Mouse (Mus musculus): ENCODE results near the gene Dazap1.

The Dazap1 gene

DNA sequence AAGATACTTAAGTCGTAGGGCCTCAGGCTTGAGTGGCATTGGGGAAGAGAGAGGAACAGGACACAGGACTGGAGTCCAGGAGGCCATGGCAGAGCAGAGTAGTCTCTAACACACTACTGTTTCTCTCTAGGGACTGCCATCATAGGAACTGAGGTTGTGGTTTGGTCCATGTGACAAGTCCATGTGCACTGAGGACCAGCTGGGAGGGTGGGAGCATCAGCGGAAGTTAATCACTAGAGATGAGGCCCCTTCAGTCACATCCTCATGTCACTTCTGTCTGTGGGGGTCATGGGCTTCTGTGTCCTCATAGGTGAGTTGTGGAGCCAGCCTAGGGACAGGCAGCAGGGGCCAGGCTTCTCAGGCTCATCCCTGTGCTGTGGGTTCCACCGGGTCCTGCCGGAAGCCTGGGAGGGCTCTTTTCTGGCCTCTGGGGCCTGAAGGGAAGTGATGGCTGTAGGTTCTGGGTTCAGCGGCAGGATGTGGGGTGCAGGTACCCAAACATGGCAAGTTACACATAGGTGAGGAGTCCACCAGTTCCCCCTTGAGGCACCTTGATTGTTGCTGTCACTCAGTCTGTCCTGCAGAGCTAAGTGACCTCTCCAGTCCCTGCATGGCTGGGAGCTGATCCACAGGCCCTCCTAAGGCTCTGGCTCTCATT, 10.0 kb downstream of the Dazap1 start:
- DNase-seq (ENCODE audit: low spot score), result no peak

DNA sequence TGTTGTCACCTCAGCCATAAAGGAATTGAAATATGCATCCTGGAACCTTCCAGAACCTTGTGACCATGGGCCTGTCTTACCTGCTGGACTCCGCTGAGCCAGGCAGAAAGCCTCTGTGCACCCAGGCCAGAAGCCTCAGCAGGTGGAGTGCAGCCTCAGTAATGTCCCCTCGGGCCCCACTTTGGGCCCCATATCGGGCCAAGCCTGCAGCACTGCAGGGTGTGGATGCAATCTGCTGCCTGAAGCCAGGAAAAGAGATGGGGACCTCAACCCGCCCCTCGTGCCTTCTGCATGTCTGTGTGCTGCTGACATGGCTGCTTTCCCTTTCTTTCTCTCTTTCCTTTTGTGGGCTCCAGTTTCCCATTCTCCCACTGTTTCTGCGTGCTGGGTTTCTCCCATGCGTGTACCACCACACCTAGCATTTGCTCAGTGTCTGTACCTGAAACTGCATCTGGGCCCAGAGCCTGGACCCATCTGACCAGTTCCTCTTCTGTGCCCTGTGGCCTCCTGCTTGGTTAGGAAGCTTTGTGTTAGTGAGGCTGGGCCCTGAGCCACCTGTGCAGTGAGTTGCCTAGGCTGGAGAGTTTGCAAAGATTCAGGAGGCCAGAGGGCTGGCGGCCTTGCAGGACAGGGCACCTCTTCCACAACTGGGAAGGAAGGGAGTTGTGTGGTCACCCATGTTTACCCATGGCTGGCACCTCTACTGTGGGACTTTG, 10.7 kb downstream of the Dazap1 start:
- DNase-seq (ENCODE audit: low spot score), result no peak

DNA sequence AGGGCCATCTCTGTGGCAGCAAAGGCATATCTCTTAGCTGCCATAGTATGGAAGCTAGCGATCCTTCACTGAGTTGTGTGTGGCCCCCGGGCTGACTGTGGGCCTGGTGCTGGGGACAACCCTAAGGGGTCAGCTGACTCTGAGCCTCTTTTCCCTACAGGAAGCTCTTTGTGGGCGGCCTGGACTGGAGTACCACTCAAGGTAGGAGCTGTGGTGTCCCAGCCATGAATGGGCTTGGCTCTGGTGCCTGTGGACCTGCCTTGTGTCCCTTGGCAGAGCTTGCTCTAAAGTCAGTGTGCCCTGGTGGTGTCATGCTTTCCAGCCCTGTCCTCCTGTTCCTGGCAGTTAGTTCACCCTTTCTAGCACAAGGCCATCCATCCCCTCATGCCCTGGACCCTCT, 12.6 kb downstream of the Dazap1 start:
- DNase-seq (ENCODE audit: low spot score), result no peak

DNA sequence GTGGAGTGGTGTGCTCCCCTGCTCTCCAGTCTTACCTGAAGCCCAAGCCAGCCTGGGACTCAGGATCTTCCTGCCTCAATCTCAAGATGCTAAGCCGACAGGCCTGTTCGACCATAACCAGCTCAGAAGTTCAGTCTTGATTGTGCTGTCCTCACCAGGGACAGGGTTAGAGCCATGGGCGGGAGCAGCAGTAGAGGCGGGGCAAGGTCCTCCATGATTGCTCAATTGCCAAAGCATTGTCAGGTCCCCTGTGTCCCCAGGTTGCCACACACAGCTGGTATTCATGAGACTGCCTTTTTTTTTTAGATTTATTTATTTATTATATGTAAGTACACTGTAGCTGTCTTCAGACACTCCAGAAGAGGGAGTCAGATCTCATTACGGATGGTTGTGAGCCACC, 15.0 kb downstream of the Dazap1 start:
- no peak for DNase-seq (ENCODE audit: low spot score)

DNA sequence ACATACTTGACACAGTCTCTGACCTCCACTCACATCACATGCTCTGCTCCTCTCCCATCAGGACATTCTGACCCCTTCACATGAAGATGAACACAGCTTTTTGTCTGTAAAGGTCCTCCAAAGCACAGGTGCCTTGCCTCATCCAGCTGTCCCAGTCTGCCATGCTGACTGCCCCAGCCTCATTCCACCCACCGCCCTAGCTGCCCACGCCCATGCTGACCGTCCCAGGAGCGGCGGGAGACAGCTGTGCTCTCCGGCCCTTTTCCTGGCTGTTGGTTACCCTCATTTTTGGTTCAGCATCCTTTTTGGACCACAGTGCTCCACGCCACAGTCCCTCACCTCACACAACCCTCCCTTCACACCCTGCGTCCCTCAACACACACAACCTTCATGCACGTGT, 17.1 kb downstream of the Dazap1 start:
- DNase-seq (ENCODE audit: low spot score), result no peak

DNA sequence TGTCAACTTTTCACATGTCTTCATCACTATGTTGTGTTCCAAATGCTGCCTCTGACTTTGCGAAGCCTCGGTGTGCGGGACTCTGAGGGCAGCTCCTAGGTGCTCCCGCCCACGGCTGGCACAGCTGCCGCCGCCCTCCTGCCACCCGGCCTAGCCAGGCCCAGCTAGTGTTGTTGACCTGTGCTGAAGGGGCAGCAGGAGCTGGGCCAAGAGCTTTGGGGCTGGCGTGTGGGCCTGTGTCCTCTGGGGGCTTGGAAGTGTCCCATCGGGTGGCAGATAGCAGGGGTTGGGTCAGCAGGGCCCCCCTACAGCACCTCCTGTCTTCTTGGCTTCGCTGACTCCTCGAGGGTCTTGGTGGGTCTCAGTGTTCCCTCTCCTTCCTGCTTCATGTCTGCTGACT, 18.0 kb downstream of the Dazap1 start:
- no peak for DNase-seq (ENCODE audit: low spot score)

DNA sequence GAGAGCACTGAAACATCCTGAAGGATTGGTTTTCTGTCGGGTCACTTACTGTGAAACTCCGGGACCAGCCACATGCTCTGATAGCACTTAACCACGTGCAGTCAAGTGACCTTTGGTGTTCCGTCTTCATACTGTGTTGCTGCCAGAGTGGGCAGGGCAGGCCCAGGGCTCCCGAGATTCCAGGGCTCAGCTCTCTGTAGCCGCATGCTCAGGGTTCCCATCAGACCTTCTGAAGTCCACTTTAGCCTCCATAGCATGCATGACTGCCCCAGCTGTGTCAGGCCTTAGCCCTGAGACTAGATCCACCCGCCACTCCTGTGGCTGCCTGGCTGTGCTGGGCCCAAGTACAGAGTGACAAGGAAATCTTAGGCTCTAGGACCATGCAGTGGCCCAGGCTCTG, 20.0 kb downstream of the Dazap1 start:
- DNase-seq (ENCODE audit: low spot score), result no peak

DNA sequence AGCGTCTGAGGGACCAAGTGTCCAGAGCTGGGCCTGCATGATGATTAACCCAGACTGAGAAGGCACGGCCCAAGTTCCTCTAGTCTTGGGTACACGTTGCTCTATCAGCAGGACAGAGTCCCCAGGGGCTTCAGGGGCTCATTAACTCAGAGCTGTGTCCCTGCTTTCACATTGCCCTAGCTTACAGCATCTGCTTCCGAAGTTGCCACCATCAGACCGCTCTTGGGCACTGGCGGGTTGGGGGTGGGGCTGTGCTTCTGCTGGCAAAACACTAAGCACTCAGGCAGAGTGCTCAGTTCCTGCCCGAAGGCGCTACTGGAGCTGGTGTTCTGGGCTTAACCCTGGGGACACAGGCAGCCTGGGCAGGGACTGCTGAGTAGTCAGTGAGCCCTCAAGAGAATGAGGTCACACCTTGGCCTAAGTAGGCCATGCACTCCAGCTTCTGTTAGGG, 20.7 kb downstream of the Dazap1 start:
- no peak for DNase-seq (ENCODE audit: low spot score)

DNA sequence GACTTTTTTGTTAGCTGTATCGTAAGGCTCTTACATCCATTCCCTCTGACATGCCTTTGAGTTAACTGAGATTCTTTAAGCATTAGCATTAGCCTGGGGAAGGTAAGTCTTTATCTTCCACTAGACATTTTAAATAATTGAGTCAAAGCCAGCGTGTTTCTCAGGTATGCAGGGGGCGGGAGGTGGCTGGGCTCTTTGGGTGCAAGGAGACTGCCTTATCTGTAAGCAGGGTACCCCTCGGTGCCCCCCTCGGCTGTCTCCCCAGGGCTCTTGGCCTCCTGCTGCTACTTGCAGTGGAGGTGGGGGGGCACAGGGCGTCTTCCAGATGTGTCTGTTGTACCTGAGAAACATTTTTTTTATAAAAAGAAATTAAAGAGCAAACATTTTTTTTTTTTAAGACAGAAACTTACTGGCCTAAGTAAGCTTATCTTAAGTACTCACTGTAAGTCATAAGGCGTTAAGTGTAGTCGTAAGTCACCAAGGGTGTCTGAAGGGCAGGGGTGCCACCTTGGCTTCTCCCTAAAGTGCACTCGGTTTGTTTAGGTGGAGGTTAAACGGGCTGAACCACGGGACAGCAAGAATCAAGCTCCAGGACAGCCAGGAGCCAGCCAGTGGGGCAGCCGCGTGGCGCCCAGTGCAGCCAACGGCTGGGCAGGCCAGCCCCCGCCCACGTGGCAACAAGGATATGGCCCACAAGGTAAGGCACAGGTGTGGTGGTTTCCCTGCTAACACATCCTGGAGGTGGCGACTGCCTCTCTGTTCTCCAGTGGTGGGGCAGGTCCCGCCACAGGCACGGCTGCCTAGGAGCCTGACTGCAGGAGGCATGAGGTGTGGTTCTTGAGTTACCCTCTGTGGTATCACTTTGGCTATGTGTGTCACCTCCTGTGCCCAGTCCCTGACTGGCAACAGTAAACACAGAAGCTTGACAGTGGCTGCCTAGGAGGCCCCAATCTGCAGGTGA, 21.5 kb downstream of the Dazap1 start:
- no peak for DNase-seq (ENCODE audit: low spot score)

DNA sequence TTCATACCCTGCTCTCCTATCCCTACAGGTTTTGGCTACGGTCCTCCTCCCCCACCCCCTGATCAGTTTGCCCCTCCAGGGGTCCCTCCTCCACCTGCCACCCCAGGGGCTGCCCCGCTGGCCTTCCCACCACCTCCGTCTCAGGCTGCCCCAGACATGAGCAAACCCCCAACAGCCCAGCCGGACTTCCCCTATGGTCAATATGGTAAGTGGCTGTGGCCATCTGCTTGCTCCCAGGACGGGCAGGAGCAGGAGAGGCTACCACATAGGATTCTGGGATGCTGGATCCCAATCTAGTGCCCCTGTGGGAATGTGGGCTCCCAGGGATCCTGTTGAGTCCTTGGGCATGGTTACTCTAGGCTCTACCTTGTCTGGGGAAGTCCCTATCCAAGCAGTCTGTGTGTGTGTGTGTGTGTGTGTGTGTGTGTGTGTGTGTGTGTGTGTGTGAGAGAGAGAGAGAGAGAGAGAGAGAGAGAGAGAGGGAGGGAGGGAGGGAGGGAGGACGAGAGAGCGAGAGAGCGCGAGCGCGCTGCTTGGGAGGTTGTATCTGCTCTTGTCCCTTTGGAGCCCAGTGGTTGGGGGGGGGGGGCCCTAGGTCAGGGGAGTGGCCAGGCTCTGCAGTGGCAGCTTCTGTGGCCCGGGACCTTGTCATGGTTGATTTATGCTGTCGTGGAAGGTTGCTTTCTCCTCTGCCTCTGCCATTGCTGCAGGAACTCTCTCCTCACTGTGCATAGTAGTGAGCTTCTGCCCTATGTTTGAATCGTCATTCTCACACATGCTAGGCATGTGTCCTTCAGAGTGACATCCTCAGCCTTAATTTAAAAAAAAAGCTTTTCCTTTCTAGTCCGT, 24.2 kb downstream of the Dazap1 start:
- DNase-seq (ENCODE audit: low spot score), result no peak

DNA sequence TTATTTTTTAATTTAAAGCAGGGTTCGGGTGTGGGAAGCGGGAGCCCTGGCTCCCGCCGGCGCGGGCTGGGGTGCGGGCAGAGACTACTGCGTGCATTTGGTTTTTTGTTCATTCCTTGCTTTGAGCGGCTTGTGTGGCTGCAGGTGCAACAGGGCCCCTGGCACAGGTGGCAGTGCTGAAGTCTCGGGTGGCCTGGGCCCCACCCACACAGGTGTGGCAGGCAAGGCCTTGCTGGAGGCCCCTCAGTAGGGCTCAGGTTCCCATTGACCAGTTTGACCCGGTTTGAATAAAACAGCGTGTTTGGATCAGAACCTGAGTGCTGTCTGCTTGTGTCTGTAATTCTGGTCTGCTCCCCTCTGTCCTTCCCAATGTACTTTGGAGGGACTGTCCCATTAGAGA, 26.8 kb downstream of the Dazap1 start:
- no peak for DNase-seq (ENCODE audit: low spot score)

DNA sequence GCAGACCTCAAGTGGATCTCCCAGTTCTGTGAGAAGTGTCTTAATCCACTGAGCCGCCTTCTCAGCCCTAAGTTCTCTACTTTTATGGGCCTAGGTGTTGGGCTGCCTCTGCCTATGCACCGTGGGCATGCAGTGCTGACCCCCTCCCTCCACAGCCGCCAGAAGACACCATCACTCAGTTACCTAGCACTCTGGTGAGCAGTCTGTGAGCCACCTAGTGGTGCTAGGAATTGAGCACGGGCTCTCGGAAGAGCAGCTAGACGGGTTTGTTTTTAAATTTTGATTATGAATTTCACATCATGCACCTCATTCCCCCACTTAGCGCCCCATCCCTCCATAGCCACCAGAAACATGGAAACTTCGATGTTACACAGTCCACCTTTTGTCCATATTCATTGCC, 27.4 kb downstream of the Dazap1 start:
- no peak for DNase-seq (ENCODE audit: low spot score)

DNA sequence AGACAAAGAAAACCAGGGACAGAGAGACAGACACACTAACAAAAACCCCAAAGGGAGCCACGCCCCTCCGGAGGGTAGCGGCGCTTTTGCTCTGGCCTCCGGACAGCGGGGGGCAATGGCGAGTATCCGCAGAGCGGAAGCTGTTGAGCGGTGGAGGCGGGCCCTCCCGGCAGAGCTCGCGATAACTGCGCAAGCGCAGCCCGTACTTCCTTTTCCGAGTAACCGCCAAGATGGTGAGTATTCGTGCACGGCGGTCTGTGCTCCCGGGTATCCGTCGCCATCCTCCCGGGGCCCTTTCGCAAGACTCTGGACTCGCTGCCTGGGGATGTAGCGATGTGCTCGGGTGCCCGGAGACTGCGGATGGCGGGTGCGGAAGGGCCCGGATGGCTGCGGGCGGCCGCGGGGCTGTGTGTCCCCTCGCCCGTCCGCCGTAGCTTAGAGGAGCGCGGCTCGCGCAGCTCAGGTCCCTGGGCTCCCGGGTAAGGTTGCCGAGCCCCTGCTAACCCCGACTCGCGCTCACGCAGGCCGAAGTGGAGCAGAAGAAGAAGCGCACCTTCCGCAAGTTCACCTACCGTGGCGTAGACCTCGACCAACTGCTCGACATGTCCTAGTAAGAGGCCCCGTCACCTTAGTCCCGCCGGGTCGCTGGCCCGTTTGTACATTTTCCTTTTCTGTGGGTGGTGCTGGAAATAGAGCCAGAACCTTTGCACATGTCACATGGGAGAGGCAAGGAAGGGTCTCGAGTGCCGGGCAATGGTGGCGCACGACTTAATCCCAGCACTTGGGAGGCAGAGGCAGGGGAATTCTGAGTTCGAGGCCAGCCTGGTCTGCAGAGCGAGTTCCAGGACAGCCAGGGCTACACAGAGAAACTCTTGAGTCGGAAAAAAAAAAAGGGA, 31.2 kb downstream of the Dazap1 start, which contains the start of gene Rps15:
Gene Rps15, plus strand, starts transcription at position 203 of the 896 bp plus-strand sequence.
- peak; percentile 98 for DNase-seq (ENCODE audit: low spot score)

DNA sequence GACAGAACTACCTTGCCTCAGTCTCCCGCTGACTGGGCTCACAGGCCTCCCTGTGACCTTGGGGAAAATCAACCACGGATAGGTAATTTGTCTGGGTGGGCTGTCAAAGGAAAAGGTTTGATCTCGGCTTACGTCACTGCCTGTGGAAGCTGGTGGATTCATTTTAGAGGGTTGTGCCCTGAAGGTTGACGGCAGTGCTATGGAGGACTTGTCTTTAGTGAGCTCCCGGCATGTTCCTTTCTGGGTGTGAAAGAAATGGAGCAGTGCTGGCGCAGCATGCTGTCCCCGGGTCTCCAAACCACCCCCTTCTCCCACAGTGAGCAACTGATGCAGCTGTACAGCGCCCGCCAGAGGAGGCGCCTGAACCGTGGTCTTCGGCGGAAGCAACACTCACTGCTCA, 32.0 kb downstream of the Dazap1 start:
- DNase-seq (ENCODE audit: low spot score), result no peak

DNA sequence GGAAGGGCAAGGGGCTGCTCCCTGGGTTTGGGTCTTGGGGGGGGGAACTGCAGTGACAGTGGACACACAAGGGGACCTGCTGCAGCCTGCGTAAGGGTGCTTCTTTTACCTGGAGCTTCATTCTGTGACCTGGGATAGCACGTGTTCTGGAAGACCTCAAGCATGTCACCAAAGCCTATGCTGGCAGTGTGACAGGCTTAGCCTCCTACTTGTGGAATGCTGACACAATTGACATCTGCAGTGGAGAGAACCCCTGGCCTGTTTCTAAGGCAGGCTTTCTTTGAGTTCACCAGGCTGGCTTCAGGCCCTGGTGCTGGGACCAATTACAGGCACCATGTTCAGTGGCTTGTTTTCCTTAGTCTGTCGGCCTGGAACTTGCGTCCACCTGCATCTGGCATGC, 33.0 kb downstream of the Dazap1 start:
- no peak for DNase-seq (ENCODE audit: low spot score)

DNA sequence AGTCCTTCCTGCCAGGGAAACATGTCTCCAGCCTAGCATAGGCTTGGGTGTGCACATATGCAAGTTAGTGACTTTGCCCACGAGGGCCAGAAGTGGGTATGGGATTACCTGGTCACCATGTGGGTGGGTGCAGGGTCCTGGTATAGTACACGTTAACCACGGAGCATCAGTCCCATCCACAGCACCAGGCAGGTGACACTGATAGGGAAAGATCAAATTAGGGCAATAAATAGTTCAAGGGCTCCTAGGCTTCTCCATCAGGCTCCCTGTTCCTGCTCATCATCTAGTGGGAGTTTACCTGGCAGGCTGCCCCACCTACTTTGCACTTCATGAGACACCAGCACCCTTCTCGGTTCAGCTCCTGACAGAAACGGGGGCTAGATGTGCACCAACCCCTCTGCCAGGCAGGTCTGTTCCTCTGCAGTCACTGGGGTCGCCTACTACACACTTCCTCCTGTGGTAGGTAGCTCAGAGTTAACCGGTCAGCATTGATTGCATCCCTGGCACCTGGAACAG, 33.6 kb downstream of the Dazap1 start:
- no peak for DNase-seq (ENCODE audit: low spot score)

DNA sequence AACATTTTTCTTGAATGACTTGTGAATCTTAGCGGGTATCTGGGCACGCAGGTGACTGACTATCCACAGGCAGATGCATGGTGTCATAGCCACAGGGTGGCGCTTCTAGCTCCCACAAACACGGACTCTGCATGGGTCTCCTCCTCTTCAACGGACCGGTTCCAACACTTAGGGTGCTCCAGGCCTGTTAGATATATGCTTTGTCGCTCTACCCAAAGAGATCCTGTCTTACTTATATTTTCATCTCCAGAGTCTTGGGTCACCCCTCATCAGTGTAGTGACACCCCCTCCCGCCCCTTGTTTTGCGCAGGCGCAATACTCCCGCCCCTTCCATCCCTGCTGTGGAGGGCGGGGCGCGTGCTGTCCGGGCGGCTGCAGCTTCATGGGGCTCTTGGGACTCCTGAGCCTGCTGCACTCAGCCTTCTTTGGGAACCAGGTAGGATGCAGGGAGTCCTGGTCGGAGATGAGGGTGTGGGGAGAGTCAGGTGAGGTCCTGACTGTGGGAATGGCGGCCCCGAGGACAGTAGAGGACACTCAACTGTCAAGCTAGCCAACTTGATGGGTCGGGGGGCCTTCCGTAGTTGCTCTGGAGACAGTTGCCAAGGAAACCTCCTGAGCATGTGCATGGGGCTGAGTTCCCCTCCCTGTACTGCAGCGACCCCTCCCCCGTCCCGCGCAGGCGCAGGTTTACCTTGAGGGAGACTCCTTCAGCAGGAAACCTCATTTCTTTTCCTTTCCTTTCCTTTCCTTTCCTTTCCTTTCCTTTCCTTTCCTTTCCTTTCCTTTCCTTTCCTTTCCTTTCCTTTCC, 34.5 kb downstream of the Dazap1 start, which contains the start of gene Apc2:
Gene Apc2, plus strand, starts transcription at position 360 of the 808 bp plus-strand sequence.
- DNase-seq (ENCODE audit: low spot score), result peak; percentile 85

DNA sequence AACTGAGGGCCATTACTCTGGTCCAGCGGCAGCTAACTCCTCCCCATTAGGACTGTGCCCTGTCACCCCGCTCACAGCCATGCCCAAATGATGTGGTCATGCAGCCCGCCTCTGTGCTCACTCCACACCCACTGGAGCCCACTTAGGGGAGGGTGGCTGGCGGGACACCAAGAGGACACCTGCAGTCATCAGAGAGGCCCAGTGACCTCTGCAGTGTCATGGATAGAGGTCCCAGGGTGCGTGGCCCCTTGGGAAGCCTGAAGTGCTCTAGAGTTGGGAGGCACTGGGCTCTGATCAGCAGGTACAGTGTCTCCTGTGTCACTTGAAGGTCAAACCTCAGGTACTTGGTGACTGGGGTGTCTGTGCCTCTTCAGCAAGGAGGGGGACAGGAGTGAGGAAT, 35.5 kb downstream of the Dazap1 start:
- DNase-seq (ENCODE audit: low spot score), result no peak

DNA sequence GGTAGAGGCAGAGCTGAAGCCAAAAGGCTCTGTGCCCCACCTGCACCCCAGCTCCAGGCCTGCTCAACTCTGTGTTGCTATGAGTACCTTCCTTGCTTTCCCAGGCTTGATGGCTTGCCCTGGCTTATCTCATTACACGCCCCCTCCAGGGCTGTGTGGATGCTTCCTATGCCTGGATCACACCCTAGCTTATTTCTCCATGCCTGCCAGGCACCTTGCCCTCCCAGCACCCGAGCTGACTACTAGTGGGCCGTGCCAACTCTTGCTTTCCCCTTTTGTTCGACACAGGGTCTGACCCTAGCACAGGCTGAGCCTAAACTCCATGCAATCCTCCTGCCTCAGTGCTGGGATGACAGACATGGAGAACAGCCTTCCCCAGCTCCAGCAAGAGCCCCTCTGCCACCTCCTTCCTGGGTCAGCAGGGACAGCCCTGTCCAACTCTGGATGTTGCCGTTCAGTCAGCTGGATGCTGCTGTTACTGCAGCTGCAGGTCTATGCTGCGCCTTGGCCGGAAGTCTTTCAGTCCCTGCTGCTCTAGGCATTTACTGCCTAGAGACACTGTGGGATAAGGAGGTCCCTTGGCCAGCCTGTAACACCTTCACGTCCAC, 36.3 kb downstream of the Dazap1 start:
- DNase-seq (ENCODE audit: low spot score), result no peak
